Mouse (Mus musculus) cerebellum, adult 2 months (tissue): Measurements from ENCODE around the gene Tns4.

Experiments used
- CTCF ChIP-seq: fragments of 200-500 bp; IDR thresholded peaks from 2 replicates; pipeline ENCODE4 v1.5.1; 2011; ENCODE audit warnings: low read depth, mild to moderate bottlenecking, control low read depth, low read length, moderate library complexity, borderline replicate concordance; ENCODE audit not compliant: insufficient read depth
- POLR2A ChIP-seq: fragments of 200-500 bp; IDR thresholded peaks from 2 replicates; pipeline ENCODE4 v1.6.1; 2011; ENCODE audit warnings: low read length, control low read depth, borderline replicate concordance; ENCODE audit not compliant: insufficient read depth

GRCm38 (mm10) chr11:99113111-99113510 lies 24.0 kb upstream of the Tns4 start:
- no peak for TF ChIP-seq CTCF
- no peak for TF ChIP-seq POLR2A
